Mouse (Mus musculus): ENCODE measurements at regions not wholly inside any gene's neighbourhood (a gene's known extent, or its start where the extent isn't known, plus 50 kb on each side); places are given as distances from the start of the nearest gene placed in this dataset.
"Not testable (repeated sequence)": the region's sequence is repeated elsewhere in the genome, so short reads cannot be mapped to it uniquely, and the experiment has no call there.

GRCm38 (mm10) chr6:70160442-70160841 is 631.6 kb downstream of the Rpia start:
- no peak for DNase-seq (ENCODE audit: low read depth, low spot score)

- DNase-seq (ENCODE audit: low read depth, low spot score) = not testable (repeated sequence)
Measured at GRCm38 (mm10) chr6:70155771-70156170, 636.3 kb downstream of the Rpia start.

DNA sequence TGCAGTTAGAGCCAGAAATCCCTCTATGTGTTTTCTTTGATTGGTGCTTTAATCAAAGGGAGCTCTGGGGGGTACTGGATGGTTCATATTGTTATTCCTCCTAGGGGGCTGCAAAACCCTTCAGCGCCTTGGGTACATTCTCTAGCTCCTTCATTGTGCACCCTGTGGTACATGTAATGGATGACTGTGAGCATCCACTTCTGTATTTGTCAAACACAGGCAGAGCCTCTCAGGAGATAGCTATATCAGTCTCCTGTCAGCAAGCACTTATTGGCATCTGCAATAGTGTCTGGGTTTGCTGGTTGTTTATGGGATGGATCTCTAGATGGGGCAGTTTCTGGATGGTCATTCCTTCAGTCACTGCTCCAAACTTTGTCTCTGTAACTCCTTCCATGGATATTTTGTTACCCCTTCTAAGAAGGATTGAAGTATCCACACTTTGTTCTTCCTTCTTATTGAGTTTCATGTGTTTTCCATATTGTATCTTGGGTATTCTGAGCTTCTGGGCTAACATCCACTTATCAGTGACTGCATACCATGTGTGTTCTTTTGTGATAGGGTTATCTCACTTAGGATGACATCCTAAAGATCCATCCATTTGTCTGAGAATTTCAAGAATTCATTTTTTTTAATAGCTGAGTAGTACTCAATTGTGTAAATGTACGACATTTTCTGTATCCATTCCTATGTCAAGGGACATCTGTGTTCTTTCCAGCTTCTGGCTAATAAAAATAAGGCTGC is 640.8 kb downstream of the Rpia start:
- DNase-seq (ENCODE audit: low read depth, low spot score) = not testable (repeated sequence)

- DNase-seq (ENCODE audit: low read depth, low spot score) = no peak
Measured at GRCm38 (mm10) chr6:70146986-70147385, 645.0 kb downstream of the Rpia start.

DNA sequence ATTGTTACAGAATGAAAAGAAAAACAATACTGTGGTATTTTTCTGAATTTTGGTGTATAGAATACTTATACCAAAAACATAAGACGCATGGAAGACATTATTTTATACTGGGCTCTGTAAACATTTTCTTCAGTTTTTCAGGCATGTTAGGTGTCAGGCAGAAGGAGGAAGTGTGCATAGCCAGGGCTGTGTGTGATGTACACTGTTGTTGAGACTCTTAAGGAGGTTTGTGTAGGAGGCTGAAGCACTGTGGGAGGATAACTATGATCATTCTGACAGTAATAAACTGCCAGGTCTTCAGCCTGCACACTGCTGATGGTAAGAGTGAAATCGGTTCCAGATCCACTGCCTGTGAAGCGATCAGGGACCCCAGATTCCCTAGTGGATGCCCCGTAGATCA is 648.7 kb downstream of the Rpia start:
- not testable (repeated sequence) for DNase-seq (ENCODE audit: low read depth, low spot score)

GRCm38 (mm10) chr6:70116811-70117210 is 675.2 kb downstream of the Rpia start:
- peak; percentile 65 for DNase-seq (ENCODE audit: low read depth, low spot score)

DNA sequence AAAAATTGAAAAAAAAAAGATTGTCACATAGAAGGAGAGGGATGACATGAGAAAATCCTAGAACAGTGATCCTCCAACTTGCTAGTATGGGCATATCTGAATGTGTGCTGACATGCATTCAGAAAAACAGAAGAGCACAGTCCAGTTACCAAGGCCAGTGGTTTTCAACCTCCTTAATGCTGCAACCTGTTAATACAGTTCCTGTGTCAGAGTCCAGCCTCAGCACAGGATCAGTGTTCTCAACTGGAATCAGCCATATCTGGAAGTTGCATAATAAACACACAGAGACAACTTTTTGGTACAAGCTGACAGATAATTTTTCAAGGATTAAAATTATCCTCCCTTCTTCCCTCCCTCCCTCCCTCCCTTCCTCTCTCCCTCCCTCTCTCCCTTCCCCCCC is 680.1 kb downstream of the Rpia start:
- DNase-seq (ENCODE audit: low read depth, low spot score) = no peak

DNA sequence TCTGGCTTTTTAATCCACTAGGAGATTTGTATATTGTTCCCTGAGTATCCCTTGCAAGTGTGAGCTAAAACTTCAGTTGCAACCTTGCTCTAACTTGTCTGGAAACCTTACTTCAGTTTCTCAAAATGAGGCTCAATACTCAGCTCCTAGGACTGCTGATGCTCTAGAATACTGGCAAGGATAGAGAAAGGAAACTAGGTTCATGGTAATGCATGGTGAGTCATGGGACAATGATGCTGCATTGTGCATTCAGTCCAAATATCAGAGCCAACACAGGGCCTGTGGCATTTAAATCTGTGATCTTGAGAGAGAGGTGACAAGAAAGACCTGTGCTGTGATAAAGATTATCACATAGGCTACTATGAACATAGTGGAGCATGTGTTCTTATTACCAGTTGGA is 682.6 kb downstream of the Rpia start:
- not testable (repeated sequence) for DNase-seq (ENCODE audit: low read depth, low spot score)

DNA sequence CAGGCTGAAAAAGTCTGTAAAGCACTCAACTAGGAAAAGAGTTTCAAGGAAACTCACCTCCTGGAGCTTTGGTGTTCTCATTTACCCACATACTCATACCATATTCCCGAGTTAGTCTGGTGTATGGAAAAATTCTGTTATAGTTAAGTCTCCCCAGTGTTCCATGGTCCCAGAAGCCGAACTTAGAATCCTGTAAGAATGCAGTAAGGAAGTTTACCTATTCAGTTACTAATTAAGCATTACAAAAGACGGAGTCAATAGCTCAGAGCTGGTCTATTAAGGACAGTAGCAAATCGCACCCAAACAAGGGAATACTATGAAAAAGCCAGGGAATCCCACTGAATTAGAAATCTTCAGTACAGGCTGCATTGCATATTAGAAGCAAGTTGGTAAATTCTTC is 688.3 kb downstream of the Rpia start:
- DNase-seq (ENCODE audit: low read depth, low spot score) = no peak

GRCm38 (mm10) chr6:70103174-70103573 is 688.9 kb downstream of the Rpia start:
- DNase-seq (ENCODE audit: low read depth, low spot score) = not testable (repeated sequence)

DNA sequence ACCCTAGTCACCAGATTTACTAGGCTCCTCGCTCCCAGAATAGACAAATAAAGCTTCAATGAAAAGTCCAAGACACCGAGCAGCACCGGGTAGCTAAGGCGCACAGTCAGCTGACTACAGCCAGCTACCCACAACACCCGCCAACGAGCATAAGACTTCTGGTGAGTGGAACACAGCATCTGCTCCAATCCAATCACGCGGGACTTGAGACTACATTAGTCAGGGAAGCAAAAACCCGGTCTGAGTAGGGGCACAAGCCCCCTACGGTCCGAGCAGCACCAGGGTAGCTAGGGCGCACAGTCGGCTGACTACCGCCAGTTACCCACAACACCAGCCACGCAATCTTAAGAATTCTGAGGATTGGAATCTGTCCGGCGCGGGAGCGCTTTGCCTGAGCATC is 704.0 kb downstream of the Rpia start:
- no peak for DNase-seq (ENCODE audit: low read depth, low spot score)

- DNase-seq (ENCODE audit: low read depth, low spot score) = peak; percentile 68
Measured at GRCm38 (mm10) chr6:70073841-70074240, 718.2 kb downstream of the Rpia start.

DNA sequence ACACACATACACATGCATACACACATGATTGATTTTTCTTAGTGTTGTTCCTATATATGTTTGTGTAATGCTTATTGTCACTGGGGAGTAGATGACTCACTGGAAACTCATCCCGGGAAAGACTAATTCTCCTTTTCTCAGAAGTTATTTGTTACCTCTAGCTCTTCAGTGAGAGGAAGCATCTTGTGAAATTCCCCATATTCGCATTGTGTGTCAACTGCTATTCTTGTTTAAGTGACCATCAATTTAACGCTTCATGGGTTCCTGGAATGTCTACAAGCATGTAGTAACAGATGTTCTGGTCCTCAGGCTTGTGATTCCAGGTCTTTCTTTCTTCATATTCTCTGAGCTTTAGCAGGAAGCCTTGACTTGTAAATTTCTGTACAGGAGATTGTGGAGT is 720.0 kb downstream of the Rpia start:
- DNase-seq (ENCODE audit: low read depth, low spot score) = no peak

GRCm38 (mm10) chr6:70067716-70068415 is 724.2 kb downstream of the Rpia start:
- DNase-seq (ENCODE audit: low read depth, low spot score) = no peak

- no peak for DNase-seq (ENCODE audit: low read depth, low spot score)
Measured at GRCm38 (mm10) chr6:70059028-70059427, 733.0 kb downstream of the Rpia start.

- no peak for DNase-seq (ENCODE audit: low read depth, low spot score)
Measured at GRCm38 (mm10) chr6:70058374-70058773, 733.7 kb downstream of the Rpia start.

DNA sequence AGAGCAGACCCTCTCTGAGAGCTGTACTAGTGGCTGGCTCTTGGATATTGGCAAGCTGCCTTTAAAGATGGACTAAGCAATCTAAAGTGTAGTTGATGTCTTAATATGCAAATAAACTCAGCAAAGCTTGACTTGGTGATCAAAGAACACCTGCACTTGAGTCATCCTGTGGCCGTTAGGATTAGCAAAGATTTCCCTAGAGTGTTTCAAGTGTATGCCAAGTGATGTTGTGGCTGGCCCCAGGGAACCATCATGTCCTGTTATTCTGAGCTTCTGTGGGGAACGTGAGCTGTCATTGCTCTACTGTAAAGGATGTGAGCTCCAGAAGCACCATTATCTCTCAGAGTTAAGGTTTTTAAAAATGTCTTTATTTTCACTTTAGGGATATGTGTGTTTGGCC is 751.1 kb downstream of the Rpia start:
- no peak for DNase-seq (ENCODE audit: low read depth, low spot score)

DNA sequence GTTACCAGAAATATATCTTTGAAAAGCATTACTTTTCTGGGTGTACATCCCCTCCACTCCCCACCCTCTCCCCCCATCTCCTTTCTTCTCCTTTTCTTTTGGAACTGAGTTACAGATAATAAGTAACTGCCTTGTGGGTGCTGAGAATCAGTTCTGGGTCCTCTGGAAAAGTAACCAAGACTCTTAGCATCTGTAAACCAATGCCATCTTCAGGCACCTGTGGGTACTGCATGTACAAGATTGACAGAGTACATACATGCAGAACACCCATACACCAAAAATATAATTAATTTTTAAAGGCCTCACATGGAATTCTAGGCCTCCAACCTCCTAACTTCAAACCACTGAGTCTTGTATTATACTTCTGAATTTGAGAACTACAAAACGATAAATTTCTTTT is 758.4 kb downstream of the Rpia start:
- DNase-seq (ENCODE audit: low read depth, low spot score) = no peak

DNA sequence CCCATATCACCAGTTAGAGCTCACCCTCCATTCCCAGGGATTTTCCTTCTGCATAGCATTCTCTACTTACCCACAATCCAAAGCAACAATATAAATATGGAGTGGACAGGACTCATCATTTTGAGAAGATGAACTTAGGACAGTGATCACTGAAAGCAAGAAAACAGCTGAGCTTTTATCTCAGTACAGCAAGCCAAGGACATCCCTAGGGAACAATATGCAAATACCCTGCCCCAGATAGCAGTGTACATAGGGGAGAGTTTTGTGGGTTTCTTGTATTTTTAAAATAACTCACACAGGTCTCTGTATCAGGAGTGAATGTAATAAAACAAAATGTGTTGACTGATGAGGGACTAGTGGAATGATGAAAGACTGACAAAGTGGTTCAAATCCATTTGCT is 780.5 kb downstream of the Rpia start:
- DNase-seq (ENCODE audit: low read depth, low spot score) = no peak
